Mouse (Mus musculus) brown adipose tissue, adult 24 weeks (tissue): ENCODE results near the gene Psmd5. TPM values are rescaled to one million over a fixed set of nuclear protein-coding genes. Genes with fewer than 3 reads are reported as not detected.
"Not testable (repeated sequence)": the region's sequence is repeated elsewhere in the genome, so short reads cannot be mapped to it uniquely, and the experiment has no call there.

Source experiments
- H3K27ac ChIP-seq: fragments of 200-500 bp; replicated peaks from 2 replicates; pipeline ENCODE4 v1.5.1; 2012; ENCODE audit warnings: low read depth, mild to moderate bottlenecking, low read length
- H3K4me1 ChIP-seq: fragments of 200-500 bp; 2 replicates; pipeline ENCODE4 v1.6.1; 2012; ENCODE audit warnings: low read length, mixed read lengths; ENCODE audit not compliant: control insufficient read depth, insufficient read depth, insufficient read length
- H3K4me3 ChIP-seq: fragments of 200-500 bp; 2 replicates; pipeline ENCODE4 v1.5.1; 2012; ENCODE audit warnings: low read depth, mild to moderate bottlenecking, low read length, moderate library complexity; ENCODE audit not compliant: insufficient read depth
- polyA plus RNA-seq: library from polyadenylated mRNA; stranded (reverse); fragments of >200 nt; gene quantifications from 2 replicates; pipeline ENCODE4 v1.2.4, GENCODE M21; 2012; ENCODE audit not compliant: missing spikeins, insufficient read depth, insufficient read length

The Psmd5 gene
- polyA plus RNA-seq, 1 experiment: 33.2 TPM

DNA sequence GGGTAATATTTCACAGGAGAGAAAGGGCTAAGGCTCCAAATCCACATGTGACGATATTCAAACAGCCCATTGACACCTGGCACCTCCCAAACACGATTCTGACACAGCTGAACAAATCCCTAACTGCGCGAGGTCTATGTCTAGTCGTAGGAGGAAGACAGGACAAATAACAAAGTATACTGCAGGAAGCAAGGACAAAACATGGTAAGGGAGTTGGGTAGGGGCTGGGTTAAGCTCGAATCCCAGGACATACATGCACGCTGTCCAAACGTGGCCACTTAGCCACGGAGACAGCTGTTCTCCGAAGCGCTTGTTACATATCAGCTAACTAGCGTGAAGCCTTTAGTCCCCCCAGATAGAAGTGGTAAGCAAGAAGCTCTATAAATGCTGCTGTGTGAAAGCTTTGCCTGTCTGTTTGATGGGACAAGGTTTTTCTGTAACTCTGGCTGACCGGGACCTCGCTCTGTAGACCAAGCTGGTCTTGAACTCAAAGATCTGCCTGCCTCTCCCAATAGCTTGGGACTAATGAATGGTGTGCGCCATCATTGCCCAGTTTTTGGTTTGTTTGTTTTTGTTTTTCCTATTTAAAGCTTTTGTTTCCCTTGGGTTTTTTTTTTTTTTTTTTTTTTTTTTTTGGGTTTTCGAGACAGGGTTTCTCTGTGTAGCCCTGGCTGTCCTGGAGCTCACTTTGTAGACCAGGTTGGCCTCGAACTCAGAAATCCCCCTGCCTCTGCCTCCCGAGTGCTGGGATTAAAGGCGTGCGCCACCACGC lies 48.1 kb downstream of the Psmd5 start:
- H3K4me3 ChIP-seq: peak overlapping the region; percentile 96
- H3K4me1 ChIP-seq: peaks cover 10% of the 10 kb centered on the region; the same call in 1 of the 2 replicates
- H3K27ac ChIP-seq: peak overlapping the region; percentile 70

DNA sequence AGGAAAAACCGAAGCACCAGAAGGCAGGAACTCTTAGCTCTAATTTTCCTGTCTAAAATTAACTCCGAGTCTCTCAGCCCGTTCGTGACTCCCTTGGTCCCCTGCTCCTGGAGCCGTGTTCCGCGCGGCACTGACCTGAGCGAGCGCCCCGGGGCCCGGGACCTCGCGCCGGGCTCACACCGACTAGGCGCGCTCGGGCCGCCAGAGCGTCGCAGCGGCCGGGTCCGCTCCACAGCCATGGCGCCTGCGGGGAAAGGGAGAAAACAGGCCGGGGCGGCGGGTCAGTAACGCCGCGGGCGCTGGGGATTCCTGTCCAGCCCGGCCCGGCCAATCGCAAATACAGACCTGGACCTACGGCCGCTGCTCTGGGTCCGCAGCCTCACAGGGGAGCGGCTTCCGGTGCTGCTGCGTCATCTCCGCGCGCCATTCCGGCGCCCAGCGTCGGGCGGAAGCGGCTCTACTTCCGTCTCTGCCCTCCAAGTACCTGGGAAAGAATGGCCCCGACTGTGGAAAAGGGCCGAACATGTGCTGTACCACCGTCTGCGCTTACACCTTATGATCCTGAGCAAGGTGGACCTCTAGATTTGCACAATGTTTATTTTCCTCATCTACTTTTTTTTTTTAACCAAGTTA lies 48.8 kb downstream of the Psmd5 start, which contains the start of gene Fbxw2:
Gene Fbxw2 (minus strand): TSS at position 485 of the 633 bp plus-strand sequence.
- peaks cover 10% of the 10 kb centered on the region; the same call in 1 of the 2 replicates for H3K4me1 ChIP-seq
- H3K4me3 ChIP-seq: peak within 1 kb of the TSS; percentile 96
- H3K27ac ChIP-seq: peak within 1 kb of the TSS; percentile 88

DNA sequence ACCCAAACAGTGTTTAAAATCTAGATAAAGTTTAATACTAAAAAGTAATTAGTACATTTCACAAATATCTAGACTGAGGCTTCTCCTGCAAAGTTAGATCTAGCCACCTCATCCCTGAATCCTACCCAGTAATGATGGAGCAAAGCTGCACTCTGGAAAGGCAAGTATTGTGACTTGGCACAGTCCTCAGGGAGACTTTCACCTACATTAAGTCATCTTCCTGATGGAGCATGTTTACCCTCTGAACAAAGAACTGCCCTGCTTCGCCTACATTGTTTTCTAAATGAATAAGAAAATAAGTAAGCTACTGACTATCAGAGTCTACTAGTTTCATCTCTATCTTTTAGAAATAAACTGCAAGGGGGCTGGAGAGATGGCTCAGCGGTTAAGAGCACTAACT lies 56.3 kb downstream of the Psmd5 start:
- H3K4me3 ChIP-seq: no peak overlapping the region
- H3K27ac ChIP-seq: no peak overlapping the region
- H3K4me1 ChIP-seq: peaks cover 3% of the 10 kb centered on the region; the same call in 1 of the 2 replicates

DNA sequence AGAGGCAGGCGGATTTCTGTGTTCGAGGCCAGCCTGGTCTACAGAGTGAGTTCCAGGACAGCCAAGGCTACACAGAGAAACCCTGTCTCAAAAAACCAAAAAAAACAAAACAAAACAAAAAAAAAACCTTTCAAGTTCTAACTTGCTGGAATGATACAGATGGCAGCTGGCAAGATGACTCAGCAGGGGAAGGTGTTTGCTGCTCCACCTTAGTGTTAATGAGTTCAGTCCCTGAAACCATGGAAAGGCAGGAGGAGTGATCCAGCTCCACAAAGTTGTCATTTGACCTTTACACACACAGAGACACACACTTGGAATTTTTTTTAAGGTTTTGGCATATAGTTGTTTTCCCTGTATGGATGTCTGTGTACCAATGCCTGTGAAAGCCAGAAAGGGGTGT lies 58.9 kb downstream of the Psmd5 start:
- H3K4me3 ChIP-seq, H3K27ac ChIP-seq, H3K4me1 ChIP-seq: not testable (repeated sequence)

DNA sequence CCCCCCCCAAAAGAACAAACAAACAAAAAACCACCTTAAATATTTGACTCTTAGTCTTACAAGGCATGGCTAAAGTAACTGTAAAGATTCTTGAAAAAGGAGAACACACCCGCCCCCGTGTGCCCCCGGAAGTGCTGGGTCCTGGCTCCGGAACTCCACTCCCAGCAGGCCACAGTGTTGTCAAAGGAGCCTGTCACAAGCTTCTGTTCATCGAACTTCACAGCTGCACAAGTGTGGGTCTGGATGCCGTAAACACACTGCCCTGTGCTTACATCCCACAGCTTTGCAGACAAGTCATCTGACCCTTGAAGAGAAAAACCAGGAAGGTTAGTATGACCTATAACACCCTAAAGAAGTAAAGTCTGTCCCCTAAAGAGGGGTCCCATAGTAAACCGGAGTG lies 62.1 kb downstream of the Psmd5 start:
- Histone ChIP-seq H3K4me1 (peaks cover 3% of the 10 kb centered on the region; the same call in 1 of the 2 replicates), H3K4me3 (no peak overlapping the region), H3K27ac (no peak overlapping the region)

DNA sequence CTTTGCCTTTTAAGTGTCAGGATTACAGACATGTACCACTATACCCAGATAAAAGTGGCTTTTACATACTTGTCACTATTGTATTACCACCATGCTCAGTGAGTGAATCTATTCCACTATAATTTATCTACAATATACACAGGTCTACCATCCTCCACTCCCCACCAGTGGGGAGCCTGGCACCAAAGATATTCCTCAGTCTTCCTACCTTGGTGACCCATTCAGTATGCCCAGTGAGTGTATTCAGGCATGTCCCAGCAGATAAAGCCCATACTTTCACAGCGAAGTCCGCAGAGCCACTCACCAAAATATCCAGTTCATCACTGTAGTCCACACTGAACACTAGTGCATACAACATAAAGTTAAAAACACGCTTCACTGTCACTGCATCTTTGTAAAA lies 64.0 kb downstream of the Psmd5 start:
- Histone ChIP-seq H3K4me1 (peaks cover 2% of the 10 kb centered on the region; the same call in 1 of the 2 replicates), H3K27ac (no peak overlapping the region), H3K4me3 (no peak overlapping the region)

DNA sequence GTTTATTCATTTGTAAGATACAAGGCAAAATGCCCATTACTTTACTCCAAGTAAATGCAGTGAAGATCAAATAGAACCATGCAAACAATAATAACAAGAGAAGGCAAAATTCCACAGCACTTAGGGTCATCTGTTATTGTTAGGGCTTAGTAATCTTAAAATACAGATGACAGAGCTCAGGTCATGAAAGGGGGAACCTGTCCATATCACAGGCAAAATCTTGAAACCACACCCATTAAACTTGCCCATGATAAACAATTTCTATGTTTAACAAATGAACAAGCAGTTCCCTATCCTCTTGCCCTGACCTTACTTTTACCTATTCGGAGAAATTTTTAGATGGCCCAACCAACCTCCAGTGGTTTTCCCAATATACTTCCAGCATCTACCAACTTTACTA lies 65.2 kb downstream of the Psmd5 start:
- H3K4me3 ChIP-seq: no peak overlapping the region
- peaks cover 7% of the 10 kb centered on the region for H3K4me1 ChIP-seq
- H3K27ac ChIP-seq: no peak overlapping the region

- H3K4me3 ChIP-seq: no peak overlapping the region
- H3K27ac ChIP-seq: no peak overlapping the region
- H3K4me1 ChIP-seq: peaks cover 11% of the 10 kb centered on the region
These were observed 66.7 kb downstream of the Psmd5 start for GRCm38 (mm10) chr2:34808057-34808456.

- Histone ChIP-seq H3K27ac (no peak overlapping the region), H3K4me3 (no peak overlapping the region), H3K4me1 (peaks cover 11% of the 10 kb centered on the region)
These were observed 69.3 kb downstream of the Psmd5 start for GRCm38 (mm10) chr2:34805364-34805950.

DNA sequence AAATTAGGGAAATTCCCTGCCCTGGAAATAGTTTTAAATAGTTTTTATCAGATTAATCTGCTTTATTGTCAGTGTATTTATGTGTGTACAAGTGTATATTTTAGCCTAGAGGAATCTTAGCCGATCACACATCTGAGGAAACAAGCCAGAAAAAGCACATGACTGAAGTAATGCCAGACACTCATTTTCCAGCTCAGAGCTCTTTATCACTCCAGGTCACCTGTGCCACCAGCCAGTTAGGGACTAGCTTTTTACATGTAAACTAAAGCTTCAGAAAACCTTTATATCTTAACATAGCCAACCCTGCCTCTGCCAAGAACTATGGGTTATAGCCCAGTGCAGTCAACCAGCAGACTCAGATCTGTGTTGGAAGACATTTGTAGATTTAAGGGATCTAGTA lies 70.0 kb downstream of the Psmd5 start:
- Histone ChIP-seq H3K4me1 (peaks cover 11% of the 10 kb centered on the region), H3K27ac (no peak overlapping the region), H3K4me3 (no peak overlapping the region)

- peaks cover 11% of the 10 kb centered on the region for H3K4me1 ChIP-seq
- H3K27ac ChIP-seq: no peak overlapping the region
- no peak overlapping the region for H3K4me3 ChIP-seq
These were observed 70.6 kb downstream of the Psmd5 start for GRCm38 (mm10) chr2:34804172-34804571.

- Histone ChIP-seq H3K4me3 (peak overlapping the region; percentile 10; the same call in 1 of the 2 replicates), H3K4me1 (peaks cover 11% of the 10 kb centered on the region), H3K27ac (no peak overlapping the region)
These were observed 71.0 kb downstream of the Psmd5 start for GRCm38 (mm10) chr2:34803746-34804145.

- H3K4me1 ChIP-seq: peaks cover 11% of the 10 kb centered on the region
- peak overlapping the region; percentile 67 for H3K4me3 ChIP-seq
- peak overlapping the region; percentile 78 for H3K27ac ChIP-seq
These were observed 72.1 kb downstream of the Psmd5 start for GRCm38 (mm10) chr2:34802565-34803245.

GRCm38 (mm10) chr2:34801516-34802482 lies 73.0 kb downstream of the Psmd5 start:
- Histone ChIP-seq H3K4me1 (peaks cover 11% of the 10 kb centered on the region), H3K4me3 (peak overlapping the region; percentile 67), H3K27ac (peak overlapping the region; percentile 78)
